Mouse (Mus musculus) MEL (cell line): ENCODE measurements at regions not wholly inside any gene's neighbourhood (a gene's known extent, or its start where the extent isn't known, plus 50 kb on each side); places are given as distances from the start of the nearest gene placed in this dataset.

ENCODE experiments used
- DNase-seq: peaks from one replicate; pipeline ENCODE4 v3.0.0; 2011; ENCODE audit warnings: low read depth, low spot score
- H3K27ac ChIP-seq: 2 replicates; pipeline ENCODE4 v1.5.1; 2012; ENCODE audit warnings: low read depth, mild to moderate bottlenecking, control low read depth, low read length, moderate library complexity; ENCODE audit not compliant: control insufficient read depth
- H3K27me3 ChIP-seq, 2 experiments: fragments of 150-350 bp in 1 of 2; sonication (generic) in 1 of 2; 2 replicates each; pipeline ENCODE4 v1.6.1; 2012; ENCODE audit warnings: low read length in 2 of 2, mild to moderate bottlenecking in 2 of 2, improper control_type of control experiment in 1 of 2, moderate library complexity in 1 of 2; ENCODE audit not compliant: insufficient read depth in 2 of 2, control insufficient read depth in 1 of 2
- H3K36me3 ChIP-seq, 2 experiments: 2 replicates each; pipeline ENCODE4 v1.6.1; 2012 to 2014; ENCODE audit warnings: low read length in 2 of 2, improper control_type of control experiment in 1 of 2, inconsistent platforms in 1 of 2, mild to moderate bottlenecking in 1 of 2; ENCODE audit not compliant: insufficient read depth in 2 of 2, control insufficient read depth in 1 of 2
- H3K4me1 ChIP-seq, 2 experiments: fragments of 150-350 bp in 1 of 2; sonication (generic) in 1 of 2; 2 replicates each; pipeline ENCODE4 v1.6.1; 2012; ENCODE audit warnings: low read length in 2 of 2, improper control_type of control experiment in 1 of 2, mild to moderate bottlenecking in 1 of 2; ENCODE audit not compliant: insufficient read depth in 2 of 2, control insufficient read depth in 1 of 2
- H3K4me3 ChIP-seq, 2 experiments: fragments of 150-350 bp in 1 of 2; sonication (generic) in 1 of 2; 2 replicates each; pipeline ENCODE4 v1.5.1; 2012; ENCODE audit warnings: low read depth in 2 of 2, low read length in 2 of 2, mild to moderate bottlenecking in 2 of 2, moderate library complexity in 2 of 2, control low read depth in 1 of 2, improper control_type of control experiment in 1 of 2; ENCODE audit not compliant: control insufficient read depth in 1 of 2, insufficient read depth in 1 of 2
- H3K79me2 ChIP-seq: 2 replicates; pipeline ENCODE4 v1.6.1; 2012; ENCODE audit warnings: mild to moderate bottlenecking, low read length, moderate library complexity; ENCODE audit not compliant: control insufficient read depth, poor library complexity, insufficient read depth
- H3K9ac ChIP-seq: 2 replicates; pipeline ENCODE4 v1.6.1; 2012; ENCODE audit warnings: low read depth, mild to moderate bottlenecking, control low read depth, low read length, moderate library complexity; ENCODE audit not compliant: control insufficient read depth, poor library complexity, severe bottlenecking
- H3K9me3 ChIP-seq: fragments of 150-350 bp; sonication (generic); replicated peaks from 2 replicates; pipeline ENCODE4 v1.6.1; 2012; ENCODE audit warnings: mild to moderate bottlenecking, low read length, improper control_type of control experiment, moderate library complexity; ENCODE audit not compliant: insufficient read depth
- CHD1 ChIP-seq: IDR thresholded peaks from 2 replicates; pipeline ENCODE4 v1.6.1; 2012; ENCODE audit warnings: low read depth, mild to moderate bottlenecking, inconsistent platforms, low read length, improper control_type of control experiment
- CTCF ChIP-seq, 3 experiments: IDR thresholded peaks in 2 of 3; conservative IDR thresholded peaks in 1 of 3; 2 replicates each; pipeline ENCODE4 v1.5.1; 2011 to 2012; ENCODE audit warnings: low read length in 3 of 3, low read depth in 2 of 3, mild to moderate bottlenecking in 2 of 3, improper control_type of control experiment in 1 of 3, inconsistent platforms in 1 of 3, mixed read lengths in 1 of 3, moderate library complexity in 1 of 3; ENCODE audit not compliant: control insufficient read depth in 1 of 3, insufficient read depth in 1 of 3, poor library complexity in 1 of 3, severe bottlenecking in 1 of 3
- E2F4 ChIP-seq: IDR thresholded peaks from 2 replicates; pipeline ENCODE4 v1.6.1; 2011; ENCODE audit warnings: low read depth, low read length, improper control_type of control experiment, borderline replicate concordance
- EP300 ChIP-seq, 2 experiments: IDR thresholded peaks; 2 replicates each; pipeline ENCODE4 v1.6.1; 2011; ENCODE audit warnings: improper control_type of control experiment in 2 of 2, low read length in 2 of 2, low read depth in 1 of 2, mild to moderate bottlenecking in 1 of 2
- GABPA ChIP-seq: IDR thresholded peaks from 2 replicates; pipeline ENCODE4 v1.6.1; 2012; ENCODE audit warnings: low read depth, mild to moderate bottlenecking, inconsistent platforms, low read length, improper control_type of control experiment, moderate library complexity
- GATA1 ChIP-seq: IDR thresholded peaks from 2 replicates; pipeline ENCODE4 v1.6.1; 2011; ENCODE audit warnings: low read depth, low read length, improper control_type of control experiment
- HCFC1 ChIP-seq: IDR thresholded peaks from 2 replicates; pipeline ENCODE4 v1.6.1; 2012; ENCODE audit warnings: low read depth, mild to moderate bottlenecking, inconsistent platforms, low read length, improper control_type of control experiment, moderate library complexity
- JUND ChIP-seq: IDR thresholded peaks from 2 replicates; pipeline ENCODE4 v1.6.1; 2011; ENCODE audit warnings: low read depth, mild to moderate bottlenecking, improper control_type of control experiment, low read length
- MAFK ChIP-seq: IDR thresholded peaks from 2 replicates; pipeline ENCODE4 v1.6.1; 2011; ENCODE audit warnings: low read depth, mild to moderate bottlenecking, low read length, improper control_type of control experiment, borderline replicate concordance
- MEF2A ChIP-seq: IDR thresholded peaks from 2 replicates; pipeline ENCODE4 v1.6.1; 2014; ENCODE audit warnings: low read depth, mild to moderate bottlenecking, inconsistent platforms, low read length, improper control_type of control experiment; ENCODE audit not compliant: poor library complexity, insufficient replicate concordance, severe bottlenecking; ENCODE audit errors: extremely low read depth
- NRF1 ChIP-seq: IDR thresholded peaks from 2 replicates; pipeline ENCODE4 v1.6.1; 2014; ENCODE audit warnings: low read depth, mild to moderate bottlenecking, inconsistent platforms, low read length, improper control_type of control experiment, moderate library complexity; ENCODE audit not compliant: poor library complexity, insufficient read depth, severe bottlenecking
- RAD21 ChIP-seq: IDR thresholded peaks from 2 replicates; pipeline ENCODE4 v1.6.1; 2011; ENCODE audit warnings: mild to moderate bottlenecking, low read depth, low read length, improper control_type of control experiment
- SIN3A ChIP-seq: IDR thresholded peaks from 2 replicates; pipeline ENCODE4 v1.6.1; 2012; ENCODE audit warnings: low read length, improper control_type of control experiment, inconsistent platforms
- SMC3 ChIP-seq: IDR thresholded peaks from 2 replicates; pipeline ENCODE4 v1.6.1; 2011; ENCODE audit warnings: low read depth, low read length, improper control_type of control experiment
- UBTF ChIP-seq: IDR thresholded peaks from 2 replicates; pipeline ENCODE4 v1.6.1; 2012; ENCODE audit warnings: low read depth, mild to moderate bottlenecking, inconsistent platforms, low read length, improper control_type of control experiment, moderate library complexity, borderline replicate concordance; ENCODE audit not compliant: insufficient read depth
- USF1 ChIP-seq: IDR thresholded peaks from 2 replicates; pipeline ENCODE4 v1.6.1; 2014; ENCODE audit warnings: low read depth, mild to moderate bottlenecking, inconsistent platforms, low read length, improper control_type of control experiment, moderate library complexity
- USF2 ChIP-seq, 2 experiments: IDR thresholded peaks; 2 replicates each; pipeline ENCODE4 v1.6.1; 2011 to 2012; ENCODE audit warnings: improper control_type of control experiment in 2 of 2, low read length in 2 of 2, borderline replicate concordance in 1 of 2, inconsistent platforms in 1 of 2, low read depth in 1 of 2, mild to moderate bottlenecking in 1 of 2; ENCODE audit not compliant: insufficient read depth in 1 of 2
- ZMIZ1 ChIP-seq: IDR thresholded peaks from 2 replicates; pipeline ENCODE4 v1.6.1; 2012; ENCODE audit warnings: low read depth, mild to moderate bottlenecking, inconsistent platforms, low read length, improper control_type of control experiment, moderate library complexity

DNA sequence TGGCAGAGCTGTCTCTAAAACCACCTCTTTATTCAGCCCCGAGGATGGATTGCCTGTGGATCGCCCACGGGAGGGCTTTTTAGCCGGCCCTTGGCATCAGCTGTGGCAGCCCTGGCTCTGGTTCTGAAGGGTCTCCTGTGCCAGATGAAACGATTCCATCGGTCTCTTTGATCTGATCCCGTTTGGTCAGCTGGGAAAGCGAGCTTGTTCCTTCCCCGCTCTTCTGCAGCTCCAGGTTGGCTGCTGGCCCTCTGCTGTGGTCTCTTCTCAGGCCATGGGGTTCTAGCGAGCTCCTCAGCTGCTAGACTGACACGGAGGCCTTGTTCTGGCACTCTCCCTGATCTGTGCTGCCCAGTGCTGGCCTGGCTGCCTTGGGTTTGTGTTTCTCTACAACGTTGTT is 165.6 kb upstream of the Dkk2 start:
- Histone ChIP-seq H3K4me3 (no peak overlapping the region), H3K4me1 (no peaks in the 10 kb centered on the region), H3K36me3 (no peaks in the 10 kb centered on the region)

GRCm38 (mm10) chr3:131921161-131921560 is 163.9 kb upstream of the Dkk2 start:
- Histone ChIP-seq H3K4me1 (no peaks in the 10 kb centered on the region), H3K36me3 (no peaks in the 10 kb centered on the region), H3K79me2 (no peaks in the 10 kb centered on the region), H3K9me3 (no peaks in the 10 kb centered on the region), H3K27me3 (no peaks in the 10 kb centered on the region), H3K9ac (no peak overlapping the region), H3K4me3 (no peak overlapping the region), H3K27ac (no peak overlapping the region)
- peak; percentile 15 for DNase-seq
- TF ChIP-seq CTCF (IDR thresholded peaks at IDR 0.05 in 2 of 3, conservative IDR thresholded peaks at IDR 0.05 in 1 of 3; ENCODE audit: control insufficient read depth in 1 of 3, insufficient read depth in 1 of 3, low read depth in 2 of 3, low read length in 3 of 3, poor library complexity in 1 of 3, severe bottlenecking in 1 of 3) = peak in 2 of 3 experiments; percentile 25 to 39; a peak in 2 of 6 replicates
- peak; percentile 22; the same call in 1 of the 2 replicates for TF ChIP-seq SMC3
- peak; percentile 9 for TF ChIP-seq RAD21
- TF ChIP-seq MAFK = no peak
- TF ChIP-seq GABPA = no peak

More for the DNA sequence above, 165.6 kb upstream of the Dkk2 start:
- no peaks in the 10 kb centered on the region for H3K9me3 ChIP-seq
- DNase-seq = no peak
- no peaks in the 10 kb centered on the region for H3K79me2 ChIP-seq
- H3K27ac ChIP-seq = no peak overlapping the region
- no peaks in the 10 kb centered on the region for H3K27me3 ChIP-seq
- TF ChIP-seq EP300 (IDR thresholded peaks at IDR 0.05; ENCODE audit: low read depth in 1 of 2, low read length in 2 of 2) (no peak), GATA1 (no peak), HCFC1 (no peak), MEF2A (no peak), USF1 (no peak), USF2 (IDR thresholded peaks at IDR 0.05; ENCODE audit: borderline replicate concordance in 1 of 2, insufficient read depth in 1 of 2, low read depth in 1 of 2, low read length in 2 of 2) (no peak), CHD1 (no peak), E2F4 (no peak), SIN3A (no peak), SMC3 (no peak), ZMIZ1 (no peak), UBTF (no peak), NRF1 (no peak), JUND (no peak)
- H3K9ac ChIP-seq = no peak overlapping the region
